Mouse (Mus musculus) right cerebral cortex, adult 18-20 months (tissue): ENCODE measurements at regions not wholly inside any gene's neighbourhood (a gene's known extent, or its start where the extent isn't known, plus 50 kb on each side); places are given as distances from the start of the nearest gene placed in this dataset.

ENCODE experiments used
- DNase-seq: peaks from one replicate; pipeline ENCODE4 v3.0.0; 2022; ENCODE audit warnings: mixed read lengths

GRCm38 (mm10) chr15:87375596-87376194 lies 168.4 kb upstream of the Fam19a5 start:
- no peak for DNase-seq

DNA sequence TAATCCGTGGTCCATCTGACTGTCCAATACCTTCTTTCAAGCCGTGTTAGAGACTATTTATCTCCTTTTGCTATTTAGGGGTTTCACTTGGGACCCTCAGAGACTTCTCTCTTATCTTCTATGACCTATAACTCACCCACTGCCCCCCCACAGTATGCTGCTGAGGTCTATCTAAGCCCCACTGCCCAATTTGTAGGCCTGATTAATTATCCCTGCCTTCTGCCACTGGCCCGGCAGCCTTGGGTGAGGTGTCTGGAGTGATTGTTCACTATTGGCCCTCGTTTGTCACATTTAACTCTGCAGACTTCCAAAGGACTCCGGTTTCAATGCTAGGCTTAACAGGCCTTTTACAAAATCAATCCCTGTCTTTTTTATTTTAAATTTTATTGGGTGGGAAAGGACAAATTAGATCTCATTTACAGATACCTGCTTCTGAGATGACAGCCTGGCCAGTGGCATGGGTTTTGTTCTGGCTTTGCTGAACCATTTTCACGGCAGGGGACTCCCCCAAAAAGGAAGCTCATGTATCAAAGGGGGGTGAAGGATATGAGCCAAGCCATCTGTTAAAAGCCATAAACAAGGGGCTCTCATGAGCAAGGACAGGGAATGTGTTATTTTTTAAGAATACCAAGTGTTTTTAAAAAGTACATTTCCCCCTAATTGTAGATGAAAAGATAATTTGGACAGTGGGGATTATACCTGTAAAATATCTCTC lies 160.4 kb upstream of the Fam19a5 start:
- no peak for DNase-seq

- DNase-seq, result no peak
These were observed 159.6 kb upstream of the Fam19a5 start for GRCm38 (mm10) chr15:87384279-87385066.

GRCm38 (mm10) chr15:87386513-87386983 lies 157.6 kb upstream of the Fam19a5 start:
- no peak for DNase-seq

DNA sequence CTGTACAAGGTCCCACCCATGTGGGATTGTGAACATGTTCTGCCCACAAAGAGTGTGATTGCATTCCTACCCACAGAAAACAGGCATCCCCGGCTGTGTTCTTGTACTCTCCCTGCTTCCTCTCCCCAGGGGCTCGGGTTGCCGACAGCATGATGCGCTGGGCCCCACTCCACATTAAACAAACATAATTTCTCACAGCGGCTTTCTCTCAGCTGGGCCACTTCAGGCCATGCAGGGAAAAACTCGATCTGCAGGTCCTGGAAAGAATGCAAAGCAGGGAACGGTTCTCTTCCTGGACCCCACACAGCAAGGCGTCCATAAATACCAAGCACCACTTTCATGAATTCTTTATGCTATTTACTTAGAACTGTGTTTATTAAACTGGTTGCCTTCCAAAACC lies 152.7 kb upstream of the Fam19a5 start:
- no peak for DNase-seq

- no peak for DNase-seq
These were observed 145.7 kb upstream of the Fam19a5 start for GRCm38 (mm10) chr15:87398396-87398795.

DNA sequence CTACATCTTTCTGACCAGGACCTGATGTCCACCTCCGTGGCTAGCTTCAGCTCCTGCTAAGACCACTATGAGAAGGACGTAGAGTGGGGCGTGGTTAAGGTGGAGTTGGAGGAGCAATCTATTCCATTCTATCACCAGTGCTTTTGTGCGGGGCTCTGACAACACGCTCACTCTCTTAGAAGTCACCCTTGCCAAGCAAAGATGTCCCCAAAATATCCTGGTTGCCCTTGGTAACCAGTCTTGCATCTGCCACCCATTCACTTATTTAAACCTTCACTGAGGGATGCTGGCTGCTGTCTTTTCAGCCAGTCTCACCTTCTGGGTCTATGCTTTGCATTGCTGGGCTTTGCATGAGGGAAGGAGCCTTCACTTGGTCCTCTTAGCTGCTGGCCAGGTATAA lies 138.4 kb upstream of the Fam19a5 start:
- peak; percentile 76 for DNase-seq

GRCm38 (mm10) chr15:87411978-87412377 lies 132.1 kb upstream of the Fam19a5 start:
- DNase-seq, result peak; percentile 26

GRCm38 (mm10) chr15:87415996-87416395 lies 128.1 kb upstream of the Fam19a5 start:
- DNase-seq, result no peak

DNA sequence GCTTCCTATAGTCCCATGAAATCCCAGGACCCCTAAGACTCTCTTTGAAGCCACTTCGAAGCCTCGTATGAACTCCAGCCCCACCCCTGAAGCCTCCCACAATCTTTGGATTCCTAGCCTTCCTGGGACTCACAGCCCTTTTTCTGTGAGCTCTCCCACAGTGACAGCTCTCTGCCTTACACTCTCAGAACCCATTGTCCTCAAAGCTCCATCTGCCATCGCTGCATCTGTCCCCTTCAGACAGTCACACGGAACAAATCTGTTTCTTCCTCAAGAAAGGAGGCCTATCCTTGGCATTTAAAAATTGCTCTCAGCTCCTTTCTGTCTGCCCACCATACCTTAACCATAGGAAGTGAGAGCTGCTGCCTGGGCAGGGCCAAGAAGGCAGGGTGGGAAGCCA lies 122.4 kb upstream of the Fam19a5 start:
- DNase-seq, result peak; percentile 40

GRCm38 (mm10) chr15:87433306-87433705 lies 110.8 kb upstream of the Fam19a5 start:
- DNase-seq, result no peak

- no peak for DNase-seq
These were observed 110.2 kb upstream of the Fam19a5 start for GRCm38 (mm10) chr15:87433901-87434300.

DNA sequence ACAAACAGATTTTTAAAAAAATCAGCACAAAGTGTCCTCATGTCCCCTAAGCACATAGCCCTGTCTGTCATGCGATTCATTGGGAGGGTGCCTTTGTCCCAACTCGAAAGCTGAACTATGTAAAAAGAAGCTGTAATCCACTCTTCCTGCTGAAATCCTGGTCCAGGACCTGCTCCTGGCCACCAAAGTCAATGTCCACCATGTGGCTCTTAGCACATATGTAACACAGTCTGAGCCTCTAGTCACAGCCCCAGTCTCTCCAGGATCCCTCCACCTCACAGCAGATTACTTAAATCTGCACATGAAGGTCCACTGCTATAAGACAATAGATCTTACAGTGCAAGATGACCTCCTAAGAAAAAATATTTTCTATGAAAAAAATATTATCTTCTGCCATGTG lies 108.5 kb upstream of the Fam19a5 start:
- no peak for DNase-seq

GRCm38 (mm10) chr15:87437611-87438010 lies 106.5 kb upstream of the Fam19a5 start:
- peak; percentile 59 for DNase-seq

- no peak for DNase-seq
These were observed 85.2 kb upstream of the Fam19a5 start for GRCm38 (mm10) chr15:87458932-87459331.

DNA sequence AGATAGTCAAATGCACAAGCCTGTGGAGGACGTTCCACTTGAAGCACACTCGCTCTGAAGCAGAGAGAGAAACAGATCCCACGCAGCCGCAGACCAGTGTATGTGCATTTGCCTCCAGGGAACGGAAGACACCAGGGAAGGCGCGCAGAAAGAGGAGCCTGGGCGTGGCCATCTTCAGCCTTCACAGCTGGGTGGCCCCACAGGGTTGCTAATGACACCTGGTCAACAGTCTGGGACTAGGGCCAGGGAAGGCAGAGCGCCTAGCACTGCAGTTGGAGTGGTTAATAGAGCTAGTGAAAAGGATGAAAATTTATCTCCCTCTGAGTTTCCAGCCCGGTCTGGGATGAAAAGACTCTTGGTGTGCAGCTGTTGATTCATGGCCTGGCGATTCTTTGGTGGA lies 67.9 kb upstream of the Fam19a5 start:
- DNase-seq, result no peak

GRCm38 (mm10) chr15:87476862-87477490 lies 67.1 kb upstream of the Fam19a5 start:
- DNase-seq, result peak; percentile 20

- peak; percentile 24 for DNase-seq
These were observed 63.3 kb upstream of the Fam19a5 start for GRCm38 (mm10) chr15:87480758-87481157.
